Mouse (Mus musculus): ENCODE measurements at regions not wholly inside any gene's neighbourhood (a gene's known extent, or its start where the extent isn't known, plus 50 kb on each side); places are given as distances from the start of the nearest gene placed in this dataset.
"Not testable (repeated sequence)": the region's sequence is repeated elsewhere in the genome, so short reads cannot be mapped to it uniquely, and the experiment has no call there.

DNA sequence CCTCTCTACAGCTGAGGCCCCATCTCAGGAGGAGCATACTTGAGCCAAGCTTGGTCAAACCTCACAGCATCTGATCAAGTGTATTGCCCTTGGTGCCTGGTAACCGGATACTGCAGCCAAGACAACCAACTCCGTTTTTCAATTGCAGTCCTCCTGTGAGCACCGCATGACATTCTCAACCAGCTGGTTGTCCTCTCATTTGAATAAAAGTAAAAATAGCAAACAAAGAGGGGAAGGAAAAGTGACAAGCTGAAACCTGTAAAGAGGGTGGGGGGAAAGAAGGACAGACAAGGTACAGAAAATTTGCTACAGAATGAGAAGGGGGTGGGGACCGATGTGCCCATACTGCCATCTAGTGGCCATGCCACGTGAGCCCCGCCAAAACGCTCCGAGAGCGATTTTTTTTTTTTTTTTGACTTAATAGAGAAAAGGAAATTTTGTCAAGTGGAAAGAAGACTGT is 314.0 kb downstream of the Zpld1 start:
- H3K4me2 ChIP-seq, result peak overlapping the region; percentile 49
- H3K27ac ChIP-seq, result no peak overlapping the region
- H3K4me1 ChIP-seq, result no peaks in the 10 kb centered on the region
- no peaks in the 10 kb centered on the region for H3K36me3 ChIP-seq
- 2% methylated on average over 9 of the region's 9 CpGs for WGBS
- no peaks in the 10 kb centered on the region for H3K27me3 ChIP-seq
- no peaks in the 10 kb centered on the region for H3K9me3 ChIP-seq (replicated peaks)
- ATAC-seq (replicated peaks; ENCODE audit: low FRiP score), result peak; percentile 76
- H3K9ac ChIP-seq, result no peak overlapping the region
- no peak overlapping the region for H3K4me3 ChIP-seq (replicated peaks)

DNA sequence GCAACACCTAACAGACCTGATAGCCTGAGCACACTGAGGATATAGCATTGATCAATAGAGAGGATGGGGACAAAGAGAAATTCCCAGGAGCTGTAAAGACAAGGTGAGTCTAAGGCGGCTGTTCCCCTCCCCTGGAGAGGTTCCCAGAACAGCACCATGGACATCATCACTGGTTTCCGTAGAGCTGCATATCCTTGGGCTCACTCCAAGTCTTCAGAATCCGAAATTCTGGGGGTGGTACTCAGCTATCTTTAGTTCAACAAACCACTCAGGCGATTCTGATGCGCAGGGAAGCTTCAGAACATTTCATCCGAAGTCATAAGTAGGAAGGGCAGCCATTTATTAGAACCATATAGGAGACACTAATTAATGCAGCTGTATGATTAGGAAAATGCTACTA is 327.4 kb downstream of the Zpld1 start:
- H3K4me3 ChIP-seq (replicated peaks), result no peak overlapping the region
- no peaks in the 10 kb centered on the region for H3K36me3 ChIP-seq
- H3K9me3 ChIP-seq (replicated peaks), result no peaks in the 10 kb centered on the region
- no peaks in the 10 kb centered on the region for H3K27me3 ChIP-seq
- no peak overlapping the region for H3K9ac ChIP-seq
- H3K4me2 ChIP-seq, result no peak overlapping the region
- WGBS, result 80% methylated on average over 6 of the region's 6 CpGs
- no peaks in the 10 kb centered on the region for H3K4me1 ChIP-seq
- no peak overlapping the region for H3K27ac ChIP-seq
- ATAC-seq (replicated peaks; ENCODE audit: low FRiP score), result no peak

DNA sequence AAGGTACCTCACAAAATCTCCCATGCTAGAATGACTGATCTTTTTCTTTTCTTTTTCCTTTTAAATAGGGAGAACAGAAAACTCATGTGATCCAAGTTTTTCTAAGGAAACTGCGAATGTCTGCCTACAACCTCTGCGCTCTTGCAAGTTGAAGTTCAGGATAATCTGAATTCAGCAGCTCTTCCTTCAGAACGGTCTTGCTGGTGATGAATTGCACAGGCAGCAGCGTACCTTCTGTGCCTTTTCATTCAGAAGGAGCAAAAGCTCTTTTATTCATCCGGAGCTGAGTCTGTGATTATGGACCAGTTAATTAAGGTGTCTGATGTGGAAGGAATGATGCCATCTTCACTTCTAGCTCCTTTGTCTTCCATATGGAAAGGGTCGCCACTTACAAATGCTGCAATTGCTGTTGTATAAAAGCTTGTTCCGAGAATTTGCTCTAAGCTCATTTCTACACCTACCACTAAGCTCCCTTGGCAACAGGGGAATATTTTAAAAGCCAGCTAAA is 353.9 kb downstream of the Zpld1 start:
- no peaks in the 10 kb centered on the region for H3K4me1 ChIP-seq
- no peak overlapping the region for H3K27ac ChIP-seq
- H3K9me3 ChIP-seq (replicated peaks), result no peaks in the 10 kb centered on the region
- WGBS, result 88% methylated on average over 7 of the region's 7 CpGs
- no peak overlapping the region for H3K4me2 ChIP-seq
- H3K9ac ChIP-seq, result no peak overlapping the region
- no peak overlapping the region for H3K4me3 ChIP-seq (replicated peaks)
- H3K27me3 ChIP-seq, result no peaks in the 10 kb centered on the region
- no peaks in the 10 kb centered on the region for H3K36me3 ChIP-seq
- ATAC-seq (replicated peaks; ENCODE audit: low FRiP score), result no peak

DNA sequence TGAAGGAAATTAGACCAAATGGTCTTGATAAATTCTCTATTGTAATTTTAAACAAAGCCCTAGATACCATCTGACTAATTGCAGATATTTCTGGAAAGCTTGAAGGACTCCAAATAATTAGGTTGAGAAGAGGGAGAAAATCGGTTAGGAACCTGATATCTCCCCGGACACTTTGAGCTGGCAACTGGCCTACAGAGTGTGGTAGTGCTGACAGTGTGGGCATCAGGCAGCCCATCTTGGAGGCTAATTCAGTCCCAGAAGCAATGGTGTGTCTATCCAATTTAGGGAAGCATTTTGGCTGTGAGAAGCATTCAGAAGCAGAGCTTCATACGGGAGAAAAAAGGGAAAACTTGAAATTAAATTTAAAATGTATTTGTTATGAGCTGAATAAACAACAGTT is 369.5 kb downstream of the Zpld1 start:
- 81% methylated on average over 3 of the region's 3 CpGs for WGBS
- Histone ChIP-seq H3K4me1 (no peaks in the 10 kb centered on the region), H3K9me3 (replicated peaks) (no peaks in the 10 kb centered on the region), H3K27me3 (no peaks in the 10 kb centered on the region), H3K36me3 (no peaks in the 10 kb centered on the region), H3K9ac (no peak overlapping the region), H3K4me2 (no peak overlapping the region), H3K27ac (no peak overlapping the region), H3K4me3 (replicated peaks) (no peak overlapping the region)
- ATAC-seq (replicated peaks; ENCODE audit: low FRiP score), result no peak

DNA sequence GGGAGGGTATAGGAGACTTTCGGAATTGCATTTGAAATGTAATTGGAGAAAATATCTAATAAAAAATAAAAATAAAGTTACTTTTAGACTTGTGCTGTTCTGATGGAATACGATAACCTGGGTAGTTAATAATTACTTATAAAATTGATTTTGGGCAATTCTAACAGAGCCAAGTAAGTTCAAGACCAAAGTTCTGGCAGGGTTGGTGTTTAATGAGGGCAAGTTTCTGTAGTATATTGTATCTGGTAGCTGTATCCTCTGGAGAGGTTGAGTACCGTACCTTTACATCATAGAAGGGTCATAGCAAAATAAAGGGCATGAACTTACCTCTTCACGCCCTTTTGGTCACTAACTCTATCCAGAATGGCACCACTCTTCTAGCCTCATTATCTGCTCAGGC is 394.9 kb downstream of the Zpld1 start:
- no peaks in the 10 kb centered on the region for H3K36me3 ChIP-seq
- no peak overlapping the region for H3K27ac ChIP-seq
- no peaks in the 10 kb centered on the region for H3K27me3 ChIP-seq
- H3K4me1 ChIP-seq, result no peaks in the 10 kb centered on the region
- H3K9me3 ChIP-seq (replicated peaks), result no peaks in the 10 kb centered on the region
- no peak overlapping the region for H3K4me3 ChIP-seq (replicated peaks)
- 86% methylated on average over 4 of the region's 4 CpGs for WGBS
- H3K4me2 ChIP-seq, result no peak overlapping the region
- no peak overlapping the region for H3K9ac ChIP-seq
- no peak for ATAC-seq (replicated peaks; ENCODE audit: low FRiP score)

DNA sequence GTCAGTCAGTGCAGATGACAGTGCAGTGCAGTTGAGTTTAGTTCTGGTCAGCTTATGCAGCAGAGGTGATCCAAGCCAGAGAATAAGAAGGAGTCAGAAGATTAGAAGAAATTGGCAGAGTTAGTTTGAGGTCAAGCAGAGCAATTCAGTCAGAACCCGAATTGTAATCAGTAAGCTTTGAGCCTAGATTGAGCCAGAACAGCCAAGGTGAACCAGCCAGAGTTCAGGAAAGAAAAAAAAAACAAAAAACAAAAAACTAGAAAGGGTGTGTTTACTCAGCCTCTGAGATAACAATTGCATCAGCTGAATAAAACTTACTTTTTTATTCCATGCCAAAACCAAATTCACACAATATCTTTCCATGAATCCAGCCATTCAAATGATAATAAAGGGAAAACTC is 396.3 kb downstream of the Zpld1 start:
- Histone ChIP-seq H3K9ac (no peak overlapping the region), H3K27me3 (no peaks in the 10 kb centered on the region), H3K4me3 (replicated peaks) (no peak overlapping the region), H3K9me3 (replicated peaks) (no peaks in the 10 kb centered on the region), H3K4me1 (no peaks in the 10 kb centered on the region), H3K4me2 (no peak overlapping the region), H3K27ac (no peak overlapping the region), H3K36me3 (no peaks in the 10 kb centered on the region)
- 83% methylated on average over 1 of the region's 1 CpGs for WGBS
- ATAC-seq (replicated peaks; ENCODE audit: low FRiP score), result no peak

DNA sequence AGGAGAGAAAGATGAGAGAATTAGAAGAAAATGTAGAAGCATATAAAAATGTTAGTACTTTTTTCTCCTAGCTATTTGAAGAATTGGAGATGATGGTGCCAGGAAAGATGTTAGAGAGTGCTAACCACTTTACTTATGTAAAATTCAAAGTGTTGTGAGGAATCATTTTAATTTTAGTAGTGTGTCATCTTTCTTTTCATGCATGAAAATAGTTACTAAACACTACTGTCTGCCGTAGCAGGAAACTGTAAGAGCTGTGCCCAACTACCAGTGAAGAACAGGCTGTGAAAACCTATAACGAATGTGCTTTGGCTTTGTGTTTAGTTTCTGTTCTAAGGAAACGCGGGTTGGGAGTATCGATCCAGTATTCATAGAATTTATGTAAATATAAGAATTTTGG is 403.1 kb downstream of the Zpld1 start:
- no peaks in the 10 kb centered on the region for H3K36me3 ChIP-seq
- no peaks in the 10 kb centered on the region for H3K27me3 ChIP-seq
- no peak overlapping the region for H3K27ac ChIP-seq
- no peak for ATAC-seq (replicated peaks; ENCODE audit: low FRiP score)
- no peak overlapping the region for H3K4me2 ChIP-seq
- no peak overlapping the region for H3K9ac ChIP-seq
- no peak overlapping the region for H3K4me3 ChIP-seq (replicated peaks)
- WGBS, result 85% methylated on average over 5 of the region's 5 CpGs
- no peaks in the 10 kb centered on the region for H3K4me1 ChIP-seq
- H3K9me3 ChIP-seq (replicated peaks), result no peaks in the 10 kb centered on the region

DNA sequence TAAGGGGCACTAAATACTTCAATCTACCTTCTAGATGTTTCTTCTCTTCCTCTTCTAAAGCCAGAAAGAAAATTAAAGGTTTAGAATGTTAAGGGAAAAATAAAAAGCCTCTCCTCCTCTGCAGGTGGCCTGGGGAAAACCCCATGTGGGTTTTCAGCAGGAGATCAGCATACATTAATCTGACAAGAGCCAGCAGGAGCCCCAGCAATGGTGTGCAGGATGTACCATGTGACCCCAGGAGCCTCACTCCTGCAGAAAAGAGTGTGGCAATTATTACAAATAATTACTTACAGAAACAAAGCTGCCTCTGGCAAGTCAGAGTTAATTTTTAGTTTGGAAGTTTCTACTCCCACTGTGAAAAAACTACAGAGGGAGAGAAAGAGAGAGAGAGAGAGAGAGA is 440.4 kb downstream of the Zpld1 start:
- Histone ChIP-seq H3K27ac (no peak overlapping the region), H3K36me3 (no peaks in the 10 kb centered on the region), H3K27me3 (no peaks in the 10 kb centered on the region), H3K9ac (no peak overlapping the region), H3K4me1 (no peaks in the 10 kb centered on the region), H3K9me3 (replicated peaks) (no peaks in the 10 kb centered on the region), H3K4me2 (no peak overlapping the region), H3K4me3 (replicated peaks) (no peak overlapping the region)
- ATAC-seq (replicated peaks; ENCODE audit: low FRiP score), result no peak

DNA sequence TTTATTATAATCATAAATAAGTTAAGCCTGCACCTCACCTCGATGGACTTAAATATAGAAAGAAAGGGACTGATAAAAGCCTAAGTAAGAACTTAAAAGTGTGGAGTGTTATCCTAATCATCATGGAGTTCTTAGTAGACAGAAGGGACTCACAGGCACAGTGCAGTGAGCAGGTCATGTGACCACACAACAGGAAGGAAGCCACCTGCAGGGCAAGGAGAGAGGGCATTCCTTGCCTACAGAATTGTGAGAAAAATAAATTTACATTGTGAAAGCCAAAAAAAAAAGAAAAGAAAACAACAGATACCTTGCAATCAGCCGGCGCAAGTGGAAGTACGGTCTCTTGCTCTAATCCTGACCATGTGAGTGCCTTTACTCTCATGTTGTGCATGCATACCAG is 454.8 kb downstream of the Zpld1 start:
- not testable (repeated sequence) for H3K9ac ChIP-seq; ATAC-seq (replicated peaks; ENCODE audit: low FRiP score); H3K4me3 ChIP-seq (replicated peaks); H3K4me2 ChIP-seq; H3K4me1 ChIP-seq; H3K27ac ChIP-seq; H3K27me3 ChIP-seq; H3K9me3 ChIP-seq (replicated peaks); H3K36me3 ChIP-seq
- WGBS, result 89% methylated on average over 4 of the region's 4 CpGs

All from kidney, embryonic 15.5 days (tissue).